Mouse (Mus musculus) right cerebral cortex, postnatal 10 days (tissue): ENCODE data around the gene Pcif1.

Experiments
- DNase-seq, 2 experiments: peaks; one replicate each; pipeline ENCODE4 v3.0.0; 2021; ENCODE audit warnings: low spot score in 2 of 2

Pcif1 gene

DNA sequence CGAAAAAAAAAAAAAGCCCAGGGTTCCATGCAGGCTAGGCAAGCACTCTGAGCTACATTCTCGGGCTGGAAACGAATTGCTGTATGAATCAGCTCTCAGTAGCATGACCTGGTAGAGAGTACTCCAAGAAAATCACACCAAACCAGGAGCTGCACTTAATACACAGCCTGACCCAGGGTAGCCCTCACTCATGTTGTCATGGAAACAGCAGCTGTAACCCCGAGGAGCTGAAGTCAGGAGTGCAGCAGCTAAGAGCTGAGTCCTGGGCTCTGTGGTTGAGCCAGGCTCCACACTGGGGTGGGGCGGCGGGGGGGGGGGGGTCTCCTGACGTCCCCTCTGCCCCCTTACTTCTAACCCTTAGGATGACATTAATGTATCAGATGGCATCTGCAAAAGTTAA lies 42.9 kb downstream of the Pcif1 start:
- no peak for DNase-seq

DNA sequence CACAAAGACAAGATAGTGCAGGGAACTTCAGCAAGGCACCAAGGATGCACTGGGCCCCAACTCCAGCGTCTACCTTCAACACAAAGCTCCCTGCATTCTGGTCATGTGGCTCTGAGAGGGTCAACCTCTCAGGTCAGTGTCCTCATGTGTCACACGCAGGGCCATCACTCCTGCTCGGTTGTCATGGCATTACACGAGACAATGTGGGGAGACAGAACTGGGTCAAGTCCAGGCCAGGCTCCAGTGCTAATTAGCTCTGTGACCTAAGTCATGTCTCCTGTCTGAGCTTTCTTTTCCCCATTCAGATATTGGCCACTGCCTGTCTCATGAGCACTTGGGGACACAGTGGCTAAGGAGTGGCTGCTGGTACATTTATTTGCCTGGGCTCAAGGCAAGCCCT lies 44.2 kb downstream of the Pcif1 start:
- DNase-seq = no peak

GRCm38 (mm10) chr2:164924100-164924857 lies 45.2 kb downstream of the Pcif1 start:
- peak; percentile 88 to 90 for DNase-seq

- no peak for DNase-seq
These were observed 51.8 kb downstream of the Pcif1 start for GRCm38 (mm10) chr2:164930706-164931581.

GRCm38 (mm10) chr2:164933534-164933933 lies 54.4 kb downstream of the Pcif1 start:
- DNase-seq = no peak

DNA sequence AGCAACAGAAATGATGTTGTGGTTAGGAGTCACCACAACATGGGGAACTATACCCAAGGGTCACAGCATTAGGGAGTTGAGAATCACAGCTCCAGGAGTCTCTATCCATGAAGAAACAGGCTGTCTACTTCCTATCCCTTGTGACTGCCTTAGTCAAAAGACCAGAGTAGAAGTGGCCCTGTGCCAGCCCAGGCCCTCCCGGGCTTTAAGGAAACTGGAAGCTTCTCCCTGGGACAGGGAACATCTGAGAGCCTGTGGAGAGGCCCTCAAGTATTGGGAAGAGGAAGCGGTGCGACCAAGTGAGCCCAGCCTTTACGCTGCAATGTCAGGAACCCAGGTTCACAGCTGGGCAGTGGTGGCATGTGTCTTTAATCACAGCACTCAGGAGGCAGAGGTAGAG lies 56.9 kb downstream of the Pcif1 start:
- DNase-seq = no peak

GRCm38 (mm10) chr2:164938146-164939091 lies 59.3 kb downstream of the Pcif1 start:
- peak; percentile 75 to 78 for DNase-seq

DNA sequence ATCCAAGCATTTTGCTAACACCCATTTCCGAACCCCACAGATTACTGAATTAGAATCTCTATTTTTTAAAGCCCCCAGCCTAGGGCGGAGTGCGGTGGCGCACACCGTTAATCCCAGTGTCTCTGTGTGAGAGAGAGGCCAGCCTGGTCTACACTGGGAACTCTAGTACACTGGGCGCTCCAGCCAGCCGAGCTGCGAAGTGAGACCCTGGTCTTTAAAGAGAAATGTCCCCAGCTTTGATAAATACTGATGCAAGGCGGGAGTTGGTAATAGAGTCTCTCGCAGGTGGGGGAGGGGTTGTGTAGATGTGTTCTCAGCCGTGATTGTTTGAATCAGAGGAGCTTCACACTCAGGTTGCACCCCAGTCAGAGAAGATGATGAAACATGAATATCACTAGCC lies 60.0 kb downstream of the Pcif1 start:
- no peak for DNase-seq

DNA sequence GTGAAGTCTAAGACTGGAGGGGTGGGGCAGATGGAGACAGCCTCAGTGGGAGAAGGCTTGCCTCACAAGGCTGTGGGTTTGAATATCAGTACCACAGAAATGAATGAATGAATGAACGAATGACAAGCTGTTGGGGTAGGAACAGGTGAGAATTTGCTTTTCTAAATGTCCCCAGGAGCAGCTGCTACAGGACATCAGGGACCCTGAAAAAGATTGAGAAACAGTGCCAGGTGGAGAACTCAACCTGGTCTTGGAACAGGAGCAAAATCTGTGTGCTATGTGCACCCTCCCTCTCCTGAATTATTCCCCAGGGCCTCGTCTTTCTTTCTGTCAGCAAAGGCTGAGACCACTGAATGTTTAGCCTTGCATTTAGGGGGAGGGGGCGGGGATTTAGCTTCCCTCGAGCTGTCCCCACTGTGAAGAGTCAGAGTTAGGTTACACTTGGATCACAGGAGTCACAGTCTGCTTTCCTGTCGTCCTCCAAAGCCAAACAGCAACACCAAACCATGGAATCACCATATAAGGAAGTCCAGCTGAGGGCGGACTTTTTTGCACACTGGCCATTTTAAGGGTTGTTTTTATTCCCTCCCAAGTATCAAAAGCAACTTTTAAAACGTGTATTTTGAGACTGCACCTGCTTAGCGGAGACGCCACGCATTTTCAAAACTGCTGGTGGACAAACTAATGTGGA lies 61.2 kb downstream of the Pcif1 start, which contains the start of gene Mmp9:
Gene Mmp9, plus strand, starts transcription at position 641 of the 691 bp plus-strand sequence.
- no peak for DNase-seq

- no peak for DNase-seq
These were observed 63.7 kb downstream of the Pcif1 start for GRCm38 (mm10) chr2:164942692-164943290.
